In genomic region chr4:147927705-147928104, GRCm38 (mm10) we compare ENCODE assay signal across 9 mouse cellular contexts. TPM values are rescaled to one million over a fixed set of nuclear protein-coding genes. Genes with fewer than 3 reads are reported as not detected.
DNase-seq lines count a peak whose midpoint lies in the region; ATAC-seq and TF ChIP-seq lines count a peak whose summit lies in the region.
"Had no signal": no experiment of that assay in that cellular context is flagged by ENCODE, and none has a peak within 500 bp of the region (broad histone marks: within the 10 kb centered on the region; RNA-seq: fewer than 3 reads in every experiment).

No protein-coding gene starts in this region.

- H3K9ac ChIP-seq in heart, postnatal 0 days (replicated peaks; ENCODE audit: low read depth, low read length): no peak overlapping the region
- H3K9ac ChIP-seq in liver, adult 2 months (ENCODE audit: low read depth, low read length): no peak overlapping the region
- H3K9ac ChIP-seq in midbrain, embryonic 15.5 days: no peak overlapping the region

- H3K4me1 ChIP-seq in heart, postnatal 0 days (ENCODE audit: control insufficient read depth, insufficient read depth): no peaks in the 10 kb centered on the region
- no peaks in the 10 kb centered on the region for H3K4me1 ChIP-seq in liver, adult 2 months (ENCODE audit: control insufficient read depth, insufficient read depth, low read length)
- H3K4me1 ChIP-seq in midbrain, embryonic 15.5 days: no peaks in the 10 kb centered on the region

- no peaks in the 10 kb centered on the region for H3K9me3 ChIP-seq in heart, postnatal 0 days (replicated peaks; ENCODE audit: control insufficient read depth, low read length)
- H3K9me3 ChIP-seq in midbrain, embryonic 15.5 days: no peaks in the 10 kb centered on the region

- ATAC-seq in heart, postnatal 0 days (ENCODE audit: insufficient read depth, low read depth): peak; percentile 57; the same call in 1 of the 2 replicates
- ATAC-seq in midbrain, embryonic 15.5 days (replicated peaks): no peak
- ATAC-seq: Patski had no signal

- peaks cover 83% of the 10 kb centered on the region for H3K36me3 ChIP-seq in heart, postnatal 0 days (replicated peaks; ENCODE audit: control insufficient read depth, insufficient read depth, low read length)
- peaks cover 13% of the 10 kb centered on the region; the same call in 1 of the 2 replicates for H3K36me3 ChIP-seq in liver, adult 2 months (ENCODE audit: control insufficient read depth, insufficient read depth, low read length)
- no peaks in the 10 kb centered on the region for H3K36me3 ChIP-seq in midbrain, embryonic 15.5 days (replicated peaks)

- WGBS in heart, postnatal 0 days: 45% methylated on average over 8 of the region's 8 CpGs
- 66% methylated on average over 8 of the region's 8 CpGs for WGBS in liver, adult 2 months
- 49% methylated on average over 8 of the region's 8 CpGs for WGBS in midbrain, embryonic 15.5 days

- peak; percentile 46 for DNase-seq in urinary bladder, postnatal 14 days (ENCODE audit: low spot score)
- DNase-seq in urinary bladder, adult 2 months (ENCODE audit: low spot score): no peak
- no peak for DNase-seq in heart, postnatal 0 days (ENCODE audit: low spot score)
- peak; percentile 34 for DNase-seq in liver, adult 2 months (ENCODE audit: extremely low read depth, low read depth, low spot score)
- DNase-seq in yolk sac, embryonic 10.5 days (ENCODE audit: low spot score): peak; percentile 80
- no peak for DNase-seq in thymus, postnatal 36 days
- no peak for DNase-seq in thymus, postnatal 14 days

- TF ChIP-seq POLR2A in liver, adult 2 months (IDR thresholded peaks at IDR 0.05; ENCODE audit: extremely low read depth, insufficient read depth, low read length): no peak

- H3K4me3 ChIP-seq in heart, postnatal 0 days (ENCODE audit: low read depth, low read length): no peak overlapping the region
- H3K4me3 ChIP-seq in liver, adult 2 months (ENCODE audit: insufficient read depth, low read depth, low read length): no peak overlapping the region
- no peak overlapping the region for H3K4me3 ChIP-seq in midbrain, embryonic 15.5 days

- no peak for TF ChIP-seq CTCF in heart, postnatal 0 days (IDR thresholded peaks at IDR 0.05; ENCODE audit: low read depth)
- TF ChIP-seq CTCF in liver, adult 2 months (IDR thresholded peaks at IDR 0.05; ENCODE audit: low read depth, low read length): no peak

- TF ChIP-seq EP300 in heart, postnatal 0 days (IDR thresholded peaks at IDR 0.05; ENCODE audit: low read depth): no peak

- no peaks in the 10 kb centered on the region for H3K79me2 ChIP-seq in liver, adult 2 months (ENCODE audit: control insufficient read depth, insufficient read depth, low read length)

- no peak overlapping the region for H3K4me2 ChIP-seq in heart, postnatal 0 days (ENCODE audit: low read depth, low read length)
- H3K4me2 ChIP-seq in midbrain, embryonic 15.5 days: no peak overlapping the region

- H3K27ac ChIP-seq in heart, postnatal 0 days (ENCODE audit: low read depth): peak overlapping the region; percentile 5; the same call in 1 of the 2 replicates
- H3K27ac ChIP-seq in liver, adult 2 months (replicated peaks; ENCODE audit: insufficient read depth, low read depth, low read length): no peak overlapping the region
- H3K27ac ChIP-seq in midbrain, embryonic 15.5 days: no peak overlapping the region

- H3K27me3 ChIP-seq in heart, postnatal 0 days (ENCODE audit: control insufficient read depth, insufficient read depth, low read length): no peaks in the 10 kb centered on the region
- H3K27me3 ChIP-seq in liver, adult 2 months (ENCODE audit: control insufficient read depth, insufficient read depth, low read length): no peaks in the 10 kb centered on the region
- no peaks in the 10 kb centered on the region for H3K27me3 ChIP-seq in midbrain, embryonic 15.5 days (replicated peaks)
- H3K27me3 ChIP-seq: Patski had no signal

RNA-seq across cellular contexts. Expression of gene Plod1, which starts 8.9 kb away (rescaled TPM):
- polyA plus RNA-seq in urinary bladder, adult 2 months (2012; rRNA removed): 42.5 and 50.1 TPM in 2 replicates
- 84.0 and 107 TPM in 2 replicates for total RNA-seq in heart, postnatal 0 days (2014; rRNA removed; ENCODE audit: low replicate concordance)
- polyA plus RNA-seq in heart, postnatal 0 days (2015; fragmentation: Nextera tagmentation; extraction: Ambion mirVana): 48.9 and 55.6 TPM in 2 replicates
- 24.5 and 27.3 TPM in 2 replicates for total RNA-seq in liver, adult 2 months (2014; rRNA removed)
- 32.9 and 38.3 TPM in 2 replicates for polyA plus RNA-seq in liver, adult 2 months (2012; rRNA removed)
- 20.2 and 22.7 TPM in 2 replicates for polyA plus RNA-seq in midbrain, embryonic 15.5 days (2015; fragmentation: Nextera tagmentation; extraction: Ambion mirVana)

RNA-seq across cellular contexts. Expression of gene 2510039O18Rik, which starts 13.0 kb away (rescaled TPM):
- polyA plus RNA-seq in urinary bladder, adult 2 months (2012; rRNA removed): 47.0 and 48.2 TPM in 2 replicates
- total RNA-seq in heart, postnatal 0 days (2014; rRNA removed; ENCODE audit: low replicate concordance): 76.2 and 82.2 TPM in 2 replicates
- polyA plus RNA-seq in heart, postnatal 0 days (2015; fragmentation: Nextera tagmentation; extraction: Ambion mirVana): 8.9 and 10.4 TPM in 2 replicates
- 13.5 and 16.8 TPM in 2 replicates for total RNA-seq in liver, adult 2 months (2014; rRNA removed)
- polyA plus RNA-seq in liver, adult 2 months (2012; rRNA removed): 36.6 and 40.1 TPM in 2 replicates
- 12.8 and 16.5 TPM in 2 replicates for polyA plus RNA-seq in midbrain, embryonic 15.5 days (2015; fragmentation: Nextera tagmentation; extraction: Ambion mirVana)

RNA-seq across cellular contexts. Expression of gene Mfn2, which starts 23.2 kb away (rescaled TPM):
- polyA plus RNA-seq in urinary bladder, adult 2 months (2012; rRNA removed): 49.7 and 68.9 TPM in 2 replicates
- 251 and 256 TPM in 2 replicates for total RNA-seq in heart, postnatal 0 days (2014; rRNA removed; ENCODE audit: low replicate concordance)
- 188 and 230 TPM in 2 replicates for polyA plus RNA-seq in heart, postnatal 0 days (2015; fragmentation: Nextera tagmentation; extraction: Ambion mirVana)
- total RNA-seq in liver, adult 2 months (2014; rRNA removed): 36.6 and 37.7 TPM in 2 replicates
- 49.4 and 50.3 TPM in 2 replicates for polyA plus RNA-seq in liver, adult 2 months (2012; rRNA removed)
- polyA plus RNA-seq in midbrain, embryonic 15.5 days (2015; fragmentation: Nextera tagmentation; extraction: Ambion mirVana): 101 and 104 TPM in 2 replicates

RNA-seq across cellular contexts. Expression of gene Nppb, which starts 57.9 kb away (rescaled TPM):
- polyA plus RNA-seq in urinary bladder, adult 2 months (2012; rRNA removed): 0.09 TPM in 1 of 2 replicates, not detected in the other
- total RNA-seq in heart, postnatal 0 days (2014; rRNA removed; ENCODE audit: low replicate concordance): 831 and 1,183 TPM in 2 replicates
- 188 and 473 TPM in 2 replicates for polyA plus RNA-seq in heart, postnatal 0 days (2015; fragmentation: Nextera tagmentation; extraction: Ambion mirVana)
- not detected in 2 replicates for total RNA-seq in liver, adult 2 months (2014; rRNA removed)
- not detected in 2 replicates for polyA plus RNA-seq in liver, adult 2 months (2012; rRNA removed)
- polyA plus RNA-seq in midbrain, embryonic 15.5 days (2015; fragmentation: Nextera tagmentation; extraction: Ambion mirVana): not detected in 2 replicates

RNA-seq across cellular contexts. Expression of gene Fv1, which starts 58.9 kb away (rescaled TPM):
- 6.8 and 7.6 TPM in 2 replicates for polyA plus RNA-seq in urinary bladder, adult 2 months (2012; rRNA removed)
- 3.2 and 9.4 TPM in 2 replicates for total RNA-seq in heart, postnatal 0 days (2014; rRNA removed; ENCODE audit: low replicate concordance)
- polyA plus RNA-seq in heart, postnatal 0 days (2015; fragmentation: Nextera tagmentation; extraction: Ambion mirVana): 5.9 and 6.1 TPM in 2 replicates
- 3.0 and 3.5 TPM in 2 replicates for total RNA-seq in liver, adult 2 months (2014; rRNA removed)
- polyA plus RNA-seq in liver, adult 2 months (2012; rRNA removed): 0.57 and 0.61 TPM in 2 replicates
- polyA plus RNA-seq in midbrain, embryonic 15.5 days (2015; fragmentation: Nextera tagmentation; extraction: Ambion mirVana): 9.5 and 9.7 TPM in 2 replicates

Comparison
In these comparisons a context has a peak if more than half of its experiments do, and no peak if none do; other contexts are left out.
1. DNase-seq: peak in urinary bladder, postnatal 14 days (single experiment), liver, adult 2 months (single experiment) and yolk sac, embryonic 10.5 days (single experiment); none in urinary bladder, adult 2 months (single experiment), heart, postnatal 0 days (single experiment), thymus, postnatal 36 days (0 of 2) and thymus, postnatal 14 days (single experiment).